Mouse (Mus musculus) stomach, embryonic 15.5 days (tissue): ENCODE data around the gene Mrpl12. TPM values are rescaled to one million over a fixed set of nuclear protein-coding genes. Genes with fewer than 3 reads are reported as not detected.

Source experiments
- ATAC-seq: fragments of 200-750 bp; cut with Nextera tagmentation; 2 replicates; pipeline ENCODE4 v1.8.0; 2017; ENCODE audit warnings: low read depth, moderate number of reproducible peaks, moderate TSS enrichment; ENCODE audit not compliant: insufficient read depth, low FRiP score
- H3K27ac ChIP-seq: fragments of 300-500 bp; sonication (generic); 2 replicates; pipeline ENCODE4 v1.5.1; 2015; ENCODE audit warnings: mild to moderate bottlenecking, inconsistent platforms
- H3K27me3 ChIP-seq: fragments of 300-500 bp; sonication (generic); replicated peaks from 2 replicates; pipeline ENCODE4 v1.6.1; 2015; ENCODE audit warnings: inconsistent platforms
- H3K36me3 ChIP-seq: fragments of 300-500 bp; sonication (generic); 2 replicates; pipeline ENCODE4 v1.6.1; 2015; ENCODE audit warnings: inconsistent platforms
- H3K4me1 ChIP-seq: fragments of 300-500 bp; sonication (generic); 2 replicates; pipeline ENCODE4 v1.6.1; 2015; ENCODE audit warnings: inconsistent platforms
- H3K4me2 ChIP-seq: fragments of 300-500 bp; sonication (generic); 2 replicates; pipeline ENCODE4 v1.6.1; 2015; ENCODE audit warnings: mild to moderate bottlenecking, inconsistent platforms
- H3K4me3 ChIP-seq: fragments of 300-500 bp; sonication (generic); replicated peaks from 2 replicates; pipeline ENCODE4 v1.5.1; 2015; ENCODE audit warnings: inconsistent platforms
- H3K9ac ChIP-seq: fragments of 300-500 bp; sonication (generic); 2 replicates; pipeline ENCODE4 v1.6.1; 2015; ENCODE audit warnings: inconsistent platforms
- H3K9me3 ChIP-seq: fragments of 300-500 bp; sonication (generic); 2 replicates; pipeline ENCODE4 v1.6.1; 2016; ENCODE audit warnings: inconsistent platforms
- WGBS: fragments of 180-500 bp; shearing (Covaris S2); methylation state at CpG from one replicate; pipeline ENCODE4 v1.1.7; 2015; 5-methylcytosine and 5-hydroxymethylcytosine counted together
- polyA plus RNA-seq: library from polyadenylated mRNA; unstranded; fragments of >200 nt; fragmentation: Nextera tagmentation; extraction: Ambion mirVana; gene quantifications from 2 replicates; pipeline ENCODE4 v1.2.1, GENCODE M21; 2015

The Mrpl12 gene
- polyA plus RNA-seq, 1 experiment from 2014 or later: 157 TPM

GRCm38 (mm10) chr11:120455413-120455812 lies 29.0 kb upstream of the Mrpl12 start:
- H3K27me3 ChIP-seq: no peaks in the 10 kb centered on the region
- H3K4me1 ChIP-seq: peaks cover 15% of the 10 kb centered on the region
- ATAC-seq: no peak
- WGBS: 89% methylated on average over 7 of the region's 7 CpGs
- no peak overlapping the region for H3K4me3 ChIP-seq
- H3K36me3 ChIP-seq: peaks cover 8% of the 10 kb centered on the region; the same call in 1 of the 2 replicates
- no peak overlapping the region for H3K9ac ChIP-seq
- no peak overlapping the region for H3K27ac ChIP-seq
- H3K4me2 ChIP-seq: no peak overlapping the region
- no peaks in the 10 kb centered on the region for H3K9me3 ChIP-seq

DNA sequence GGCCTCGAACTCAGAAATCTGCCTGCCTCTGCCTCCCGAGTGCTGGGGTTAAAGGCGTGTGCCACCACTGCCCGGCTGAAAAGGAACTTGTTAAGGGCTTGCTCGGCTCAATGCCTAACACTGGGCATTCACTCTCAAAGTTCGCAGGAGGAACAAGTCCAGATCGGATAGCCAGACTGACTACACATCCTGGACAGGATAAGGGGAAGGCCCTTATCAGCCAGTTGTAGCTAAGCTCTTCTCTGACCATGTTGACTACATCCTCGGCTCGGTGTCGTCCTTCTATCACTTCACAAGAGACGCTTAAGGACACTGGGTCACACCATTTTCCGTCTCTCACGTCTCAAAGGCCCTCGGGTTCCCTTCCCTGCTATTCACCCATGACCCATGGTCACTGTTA lies 27.0 kb upstream of the Mrpl12 start:
- H3K27ac ChIP-seq: peak overlapping the region; percentile 83
- WGBS: 19% methylated on average over 14 of the region's 14 CpGs
- ATAC-seq: no peak

DNA sequence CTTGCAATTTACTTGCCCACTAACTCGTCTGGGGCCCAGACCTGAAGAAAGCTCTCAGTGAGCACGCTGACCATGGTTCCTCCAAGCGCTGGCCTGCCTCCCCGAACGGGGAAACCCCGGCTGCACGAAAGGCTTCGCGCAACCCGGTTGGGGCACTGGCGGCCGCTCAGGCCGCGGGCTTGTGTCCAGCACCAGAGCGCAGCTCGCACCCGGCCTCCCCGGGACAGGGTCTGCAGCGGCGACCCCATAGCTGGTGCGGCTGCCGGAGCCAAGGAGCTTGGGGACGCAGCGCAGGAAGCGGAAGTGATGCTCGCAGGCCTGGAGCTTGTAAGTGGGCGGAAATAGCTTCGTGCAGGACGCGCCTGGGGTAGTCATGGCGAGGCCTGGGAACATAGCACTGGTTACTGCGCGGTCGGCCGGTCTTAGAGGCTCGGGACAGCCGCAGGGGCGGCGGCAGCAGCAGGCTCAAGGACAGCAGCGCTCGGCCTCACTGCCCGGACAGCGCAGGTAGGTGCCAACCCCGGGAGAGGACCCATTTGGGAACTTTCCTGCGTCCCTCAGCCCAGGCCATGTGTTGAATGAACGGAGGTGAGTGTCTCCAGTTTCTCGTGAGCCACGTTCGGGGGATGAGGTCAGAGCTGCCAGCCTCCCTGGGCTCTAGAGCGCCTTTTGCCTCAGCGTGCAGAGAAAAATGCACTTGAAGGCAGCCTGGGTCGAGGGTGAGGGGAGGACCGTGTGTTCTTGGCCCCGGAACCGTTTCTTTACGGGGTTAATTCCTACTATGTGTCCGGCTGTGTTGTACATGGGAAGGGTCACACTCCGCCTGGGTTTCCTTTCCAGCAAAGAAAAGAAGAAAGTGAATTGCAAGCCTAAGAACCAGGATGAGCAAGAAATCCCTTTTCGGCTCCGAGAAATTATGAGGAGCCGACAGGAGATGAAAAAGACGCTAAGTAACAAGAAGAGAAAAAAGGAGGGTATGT lies 26.4 kb upstream of the Mrpl12 start, which contains the start of the genes Oxld1 and Ccdc137:
Oxld1 (minus strand) TSS at position 297 of the 980 bp plus-strand sequence.
Ccdc137 (plus strand) TSS at position 344 of the 980 bp plus-strand sequence.
- Histone ChIP-seq H3K4me2 (peak within 1 kb of the TSS; percentile 89), H3K4me3 (peak within 1 kb of the TSS; percentile 80), H3K9ac (peak within 1 kb of the TSS; percentile 96), H3K27ac (peak within 1 kb of the TSS; percentile 83), H3K9me3 (no peaks in the 10 kb centered on the region), H3K27me3 (no peaks in the 10 kb centered on the region), H3K36me3 (peaks cover 29% of the 10 kb centered on the region), H3K4me1 (peaks cover 15% of the 10 kb centered on the region)
- peak; percentile 92 for ATAC-seq
- WGBS: 4% methylated on average over 62 of the region's 62 CpGs

More for the DNA sequence above, 27.0 kb upstream of the Mrpl12 start:
- Histone ChIP-seq H3K9me3 (no peaks in the 10 kb centered on the region), H3K4me2 (peak overlapping the region; percentile 89), H3K4me3 (peak overlapping the region; percentile 80), H3K27me3 (no peaks in the 10 kb centered on the region), H3K9ac (peak overlapping the region; percentile 96), H3K4me1 (peaks cover 15% of the 10 kb centered on the region), H3K36me3 (peaks cover 26% of the 10 kb centered on the region)

- 59% methylated on average over 6 of the region's 6 CpGs for WGBS
- peak overlapping the region; percentile 89 for H3K4me2 ChIP-seq
- H3K9me3 ChIP-seq: no peaks in the 10 kb centered on the region
- 0 out of 2 replicates have a peak overlapping the region, but pooled peaks have one; percentile 83 for H3K27ac ChIP-seq
- peaks cover 29% of the 10 kb centered on the region for H3K36me3 ChIP-seq
- H3K4me1 ChIP-seq: peaks cover 15% of the 10 kb centered on the region
- no peak for ATAC-seq
- H3K27me3 ChIP-seq: no peaks in the 10 kb centered on the region
- H3K4me3 ChIP-seq: peak overlapping the region; percentile 80
- peak overlapping the region; percentile 96; the same call in 1 of the 2 replicates for H3K9ac ChIP-seq
These were observed 25.4 kb upstream of the Mrpl12 start for GRCm38 (mm10) chr11:120458847-120459597.

DNA sequence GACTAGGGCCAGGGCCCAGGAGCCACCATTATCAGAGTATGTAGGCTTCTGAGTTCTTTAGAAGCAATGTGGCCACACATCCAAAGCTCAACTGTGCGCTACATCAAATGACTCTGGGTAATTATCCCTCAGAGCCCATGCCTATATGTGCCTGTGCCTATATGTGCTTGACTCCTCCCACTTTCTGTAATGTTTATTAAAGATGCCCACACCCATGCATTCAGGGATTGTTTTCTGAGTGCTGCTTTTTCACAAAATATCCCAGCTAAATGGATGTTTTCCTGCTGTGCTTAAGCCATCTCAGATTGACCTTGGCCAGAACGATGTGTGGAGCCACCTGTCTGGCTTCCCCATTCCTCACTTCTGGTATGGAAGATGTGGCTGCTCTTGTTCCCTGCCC lies 20.9 kb upstream of the Mrpl12 start:
- 91% methylated on average over 2 of the region's 2 CpGs for WGBS
- H3K27ac ChIP-seq: no peak overlapping the region
- no peaks in the 10 kb centered on the region for H3K27me3 ChIP-seq
- peaks cover 25% of the 10 kb centered on the region for H3K36me3 ChIP-seq
- H3K9ac ChIP-seq: no peak overlapping the region
- H3K4me2 ChIP-seq: no peak overlapping the region
- no peak for ATAC-seq
- H3K4me3 ChIP-seq: no peak overlapping the region
- H3K9me3 ChIP-seq: no peaks in the 10 kb centered on the region
- H3K4me1 ChIP-seq: peaks cover 24% of the 10 kb centered on the region

DNA sequence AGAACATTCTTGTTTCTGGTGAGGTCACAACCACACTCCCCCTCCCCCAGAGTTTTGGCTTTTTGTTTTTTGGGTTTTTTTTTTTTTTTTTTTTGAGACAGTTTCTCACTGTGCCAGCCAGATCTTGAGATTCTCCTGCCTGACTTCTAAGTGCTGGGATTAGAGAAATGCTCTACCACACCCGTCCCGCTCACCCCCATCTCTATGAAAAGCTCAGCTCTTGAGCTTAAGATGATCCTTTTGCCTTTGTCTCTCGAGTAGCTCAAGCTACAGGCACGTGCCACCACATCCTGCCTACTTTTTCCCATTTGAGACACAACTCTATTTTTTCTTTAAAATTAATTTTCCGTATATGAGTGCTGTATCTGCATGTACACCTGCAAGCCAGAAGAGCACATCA lies 20.0 kb upstream of the Mrpl12 start:
- 89% methylated on average over 5 of the region's 5 CpGs for WGBS
- ATAC-seq: no peak
- no peak overlapping the region for H3K4me3 ChIP-seq
- peaks cover 20% of the 10 kb centered on the region for H3K4me1 ChIP-seq
- H3K27ac ChIP-seq: no peak overlapping the region
- H3K9me3 ChIP-seq: no peaks in the 10 kb centered on the region
- H3K9ac ChIP-seq: no peak overlapping the region
- no peak overlapping the region for H3K4me2 ChIP-seq
- no peaks in the 10 kb centered on the region for H3K27me3 ChIP-seq
- H3K36me3 ChIP-seq: peaks cover 25% of the 10 kb centered on the region

DNA sequence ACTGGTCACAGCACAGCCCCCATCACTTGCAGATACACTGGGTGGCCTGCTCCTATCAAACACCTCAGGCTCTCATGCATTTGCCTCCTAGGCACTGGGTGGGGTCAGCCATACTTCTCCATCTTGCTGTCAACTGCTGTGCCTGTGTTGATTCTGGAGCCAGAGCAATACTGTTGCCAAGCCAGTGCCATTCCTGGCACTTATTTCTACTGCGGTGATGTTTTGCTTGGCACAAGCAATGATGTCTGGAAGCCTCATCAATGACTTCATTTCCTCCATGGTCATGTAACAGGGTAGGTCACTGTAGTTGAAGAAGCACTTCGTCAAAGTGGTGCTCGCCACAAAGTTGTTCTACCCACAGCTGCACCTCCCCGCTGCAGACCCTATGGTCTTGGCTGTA lies 18.9 kb upstream of the Mrpl12 start:
- ATAC-seq: no peak
- Histone ChIP-seq H3K4me2 (no peak overlapping the region), H3K27ac (no peak overlapping the region), H3K4me3 (no peak overlapping the region), H3K9me3 (no peaks in the 10 kb centered on the region), H3K36me3 (peaks cover 29% of the 10 kb centered on the region), H3K27me3 (no peaks in the 10 kb centered on the region), H3K9ac (no peak overlapping the region), H3K4me1 (peaks cover 18% of the 10 kb centered on the region)
- WGBS: 90% methylated on average over 4 of the region's 4 CpGs

- Histone ChIP-seq H3K27ac (peak within 1 kb of the TSS; percentile 60; the same call in 1 of the 2 replicates), H3K9ac (peak within 1 kb of the TSS; percentile 90), H3K4me2 (peak within 1 kb of the TSS; percentile 81), H3K36me3 (peaks cover 30% of the 10 kb centered on the region), H3K9me3 (no peaks in the 10 kb centered on the region), H3K4me3 (peak within 1 kb of the TSS; percentile 94), H3K4me1 (peaks cover 18% of the 10 kb centered on the region), H3K27me3 (no peaks in the 10 kb centered on the region)
- under 1% methylated on average over 54 of the region's 54 CpGs for WGBS
- ATAC-seq: peak; percentile 100
These were observed 17.2 kb upstream of the Mrpl12 start, which contains the start of gene Arl16 for GRCm38 (mm10) chr11:120467051-120467735. TSS of gene Arl16 (minus strand) at chr11:120467607.

DNA sequence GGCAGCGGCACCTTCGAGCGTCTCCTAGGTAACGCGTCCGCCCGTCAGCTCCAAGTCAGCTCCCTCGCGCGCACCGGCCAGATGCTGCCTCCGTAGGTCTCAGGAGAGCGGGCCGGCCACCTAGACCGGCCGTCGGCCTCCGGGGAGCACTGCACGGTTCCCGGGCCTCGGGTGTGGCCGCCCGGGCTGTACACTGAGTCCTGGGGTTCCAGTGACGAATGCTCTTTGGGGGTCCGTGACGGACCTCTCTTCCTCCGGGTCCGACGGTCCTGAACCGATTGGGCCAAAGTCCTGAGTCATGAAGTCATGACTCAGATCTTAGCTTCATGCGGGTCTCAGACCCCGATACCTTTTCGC lies 16.7 kb upstream of the Mrpl12 start:
- under 1% methylated on average over 33 of the region's 33 CpGs for whole genome bisulfite sequencing
- ATAC-seq: no peak
- peak overlapping the region; percentile 90 for H3K9ac ChIP-seq
- H3K4me1 ChIP-seq: peaks cover 18% of the 10 kb centered on the region
- no peaks in the 10 kb centered on the region for H3K9me3 ChIP-seq
- H3K36me3 ChIP-seq: peaks cover 30% of the 10 kb centered on the region
- H3K27ac ChIP-seq: peak overlapping the region; percentile 48; the same call in 1 of the 2 replicates
- H3K4me2 ChIP-seq: peak overlapping the region; percentile 65
- peak overlapping the region; percentile 94 for H3K4me3 ChIP-seq
- no peaks in the 10 kb centered on the region for H3K27me3 ChIP-seq

DNA sequence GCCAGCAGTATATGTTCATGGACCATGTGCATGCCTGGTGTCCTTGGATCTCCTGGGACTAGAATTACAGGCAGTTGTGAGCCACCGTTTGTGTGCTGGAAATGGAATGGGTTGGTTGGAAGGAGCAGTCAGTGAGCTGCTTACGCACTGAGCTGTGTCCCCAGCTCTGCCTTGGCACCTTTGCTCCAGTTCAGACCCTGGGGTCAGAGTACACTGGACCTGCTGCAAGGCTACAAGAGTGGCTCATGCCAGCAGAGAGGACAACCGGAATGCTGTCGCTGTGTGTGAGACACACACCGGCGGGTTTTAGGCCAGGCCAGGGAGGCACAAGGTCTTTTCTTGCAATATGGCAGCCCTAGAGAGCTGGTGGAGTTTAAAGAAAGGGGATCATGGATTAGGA lies 12.4 kb upstream of the Mrpl12 start:
- WGBS: 88% methylated on average over 6 of the region's 6 CpGs
- peaks cover 59% of the 10 kb centered on the region for H3K36me3 ChIP-seq
- no peak overlapping the region for H3K4me2 ChIP-seq
- no peaks in the 10 kb centered on the region for H3K9me3 ChIP-seq
- H3K4me1 ChIP-seq: peaks cover 10% of the 10 kb centered on the region
- no peak for ATAC-seq
- no peak overlapping the region for H3K9ac ChIP-seq
- no peak overlapping the region for H3K27ac ChIP-seq
- no peak overlapping the region for H3K4me3 ChIP-seq
- no peaks in the 10 kb centered on the region for H3K27me3 ChIP-seq

- 85% methylated on average over 7 of the region's 7 CpGs for WGBS
- Histone ChIP-seq H3K9me3 (no peaks in the 10 kb centered on the region), H3K27me3 (no peaks in the 10 kb centered on the region), H3K4me2 (peak overlapping the region; percentile 82), H3K36me3 (peaks cover 60% of the 10 kb centered on the region), H3K4me1 (peaks cover 10% of the 10 kb centered on the region), H3K4me3 (0 out of 2 replicates have a peak overlapping the region, but pooled peaks have one; percentile 100), H3K27ac (peak overlapping the region; percentile 84; the same call in 1 of the 2 replicates), H3K9ac (no peak overlapping the region)
- no peak for ATAC-seq
These were observed 922 bp upstream of the Mrpl12 start for GRCm38 (mm10) chr11:120483448-120483934.
